Mouse (Mus musculus) gastrocnemius, adult 2 months (tissue): ENCODE measurements around the gene Tfr2. TPM values are rescaled to one million over a fixed set of nuclear protein-coding genes. Genes with fewer than 3 reads are reported as not detected.

Experiments used
- DNase-seq: peaks from one replicate; pipeline ENCODE4 v3.0.0; 2022
- H3K27ac ChIP-seq: fragments of 200-600 bp; 2 replicates; pipeline ENCODE4 v1.8.1; 2022; ENCODE audit warnings: mild to moderate bottlenecking
- H3K4me3 ChIP-seq: fragments of 200-600 bp; 2 replicates; pipeline ENCODE4 v1.8.1; 2022; ENCODE audit warnings: mild to moderate bottlenecking, moderate library complexity
- CTCF ChIP-seq: fragments of 200-600 bp; IDR thresholded peaks from 2 replicates; pipeline ENCODE4 v1.8.1; 2022; ENCODE audit warnings: antibody characterized with exemption, mild to moderate bottlenecking, moderate library complexity
- intact Hi-C: fragments of 180-260 bp; cut with DNase I; formaldehyde crosslinking; loops from one replicate; pipeline ENCODE4 v1.15.1; 2025
- total RNA-seq, 2 experiments: library from RNA; stranded (reverse); gene quantifications; 2 replicates each; pipeline ENCODE4 v1.2.3; 2021

Tfr2 gene
- total RNA-seq, 2 experiments from 2014 or later = not detected

- DNase-seq = no peak
- intact Hi-C loops = no loop called here
- Histone ChIP-seq H3K4me3 (no peak overlapping the region), H3K27ac (no peak overlapping the region)
- no peak for TF ChIP-seq CTCF
These were observed 1.3 kb downstream of the Tfr2 start for GRCm38 (mm10) chr5:137570691-137571586.

DNA sequence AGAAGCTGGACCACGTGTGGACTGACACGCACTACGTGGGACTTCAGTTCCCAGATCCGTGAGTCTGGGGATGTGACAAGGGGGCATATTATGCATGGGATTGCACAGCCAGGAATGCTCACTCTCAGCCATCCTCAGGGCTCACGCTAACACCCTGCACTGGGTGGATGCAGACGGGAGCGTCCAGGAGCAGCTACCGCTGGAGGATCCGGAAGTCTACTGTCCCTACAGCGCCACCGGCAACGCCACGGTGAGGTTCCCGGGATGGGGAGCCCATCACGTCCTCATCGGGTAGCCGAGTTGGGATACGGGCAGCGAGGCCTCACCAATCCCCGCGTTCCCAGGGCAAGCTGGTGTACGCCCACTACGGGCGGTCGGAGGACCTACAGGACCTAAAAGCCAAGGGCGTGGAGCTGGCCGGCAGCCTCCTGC lies 4.8 kb downstream of the Tfr2 start:
- Histone ChIP-seq H3K27ac (no peak overlapping the region), H3K4me3 (peak overlapping the region; percentile 61)
- TF ChIP-seq CTCF = peak; percentile 46
- intact Hi-C loops = no loop called here
- peak; percentile 65 for DNase-seq

DNA sequence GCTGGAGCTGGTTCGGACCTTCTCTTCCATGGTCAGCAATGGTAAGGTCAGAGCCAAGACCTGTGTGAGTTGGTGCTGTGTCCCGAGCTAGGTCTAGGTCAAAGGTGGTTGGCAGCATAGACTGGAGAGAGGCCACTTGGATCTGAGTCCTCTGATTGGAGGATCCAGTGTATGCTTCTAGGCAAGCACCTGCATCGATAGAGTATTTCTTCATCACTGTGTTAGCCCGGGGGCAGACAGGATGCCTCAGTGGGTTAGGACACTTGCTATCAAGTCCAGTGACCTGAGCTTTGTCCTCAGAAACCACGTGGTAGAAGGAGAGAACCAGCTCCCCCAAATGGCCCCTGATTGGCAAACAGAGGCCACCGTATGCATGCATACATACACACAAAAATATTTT lies 10.6 kb downstream of the Tfr2 start:
- no peak for DNase-seq
- no peak for TF ChIP-seq CTCF
- H3K27ac ChIP-seq = no peak overlapping the region
- intact Hi-C loops = loop anchor here (5.0 kb wide), 1 partner anchor 177 kb away; no protein-coding TSS in a partner anchor
- H3K4me3 ChIP-seq = no peak overlapping the region

- H3K4me3 ChIP-seq = no peak overlapping the region
- DNase-seq = no peak
- intact Hi-C loops = loop anchor here (5.0 kb wide), 1 partner anchor 175 kb away; no protein-coding TSS in a partner anchor
- TF ChIP-seq CTCF = no peak
- no peak overlapping the region for H3K27ac ChIP-seq
These were observed 13.1 kb downstream of the Tfr2 start for GRCm38 (mm10) chr5:137582702-137583101.

GRCm38 (mm10) chr5:137583670-137584169 lies 14.1 kb downstream of the Tfr2 start:
- Histone ChIP-seq H3K27ac (no peak overlapping the region), H3K4me3 (peak overlapping the region; percentile 60)
- intact Hi-C loops = loop anchor here (5.0 kb wide), 1 partner anchor 174 kb away; no protein-coding TSS in a partner anchor
- no peak for TF ChIP-seq CTCF
- no peak for DNase-seq

GRCm38 (mm10) chr5:137584976-137585375 lies 15.3 kb downstream of the Tfr2 start:
- Histone ChIP-seq H3K27ac (no peak overlapping the region), H3K4me3 (no peak overlapping the region)
- intact Hi-C loops = loop anchor here (1.0 to 5.0 kb wide), 2 partner anchors 67 to 172 kb away; no protein-coding TSS in a partner anchor
- TF ChIP-seq CTCF = peak; percentile 84
- DNase-seq = peak; percentile 78

DNA sequence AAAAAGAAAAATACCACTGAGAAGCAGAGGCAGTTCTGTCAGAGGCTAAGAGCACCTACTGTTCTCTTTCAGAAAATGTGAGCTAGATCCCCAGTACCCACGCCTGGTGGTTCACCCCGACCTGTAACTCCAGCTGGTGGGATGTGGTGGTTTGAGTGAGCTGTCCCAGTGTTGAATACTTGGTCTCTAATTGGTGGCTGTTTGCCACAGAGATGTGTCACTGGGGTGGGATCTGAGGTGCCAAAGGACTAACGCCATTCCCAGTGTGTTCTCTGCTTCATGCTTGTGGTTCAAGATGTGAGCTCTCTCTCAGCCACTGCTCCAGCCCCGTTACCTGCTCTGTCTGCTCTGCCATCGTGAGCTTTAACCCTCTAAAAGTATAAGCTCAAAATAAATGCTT lies 20.9 kb downstream of the Tfr2 start:
- Histone ChIP-seq H3K27ac (no peak overlapping the region), H3K4me3 (no peak overlapping the region)
- TF ChIP-seq CTCF = no peak
- no peak for DNase-seq
- intact Hi-C loops = no loop called here

DNA sequence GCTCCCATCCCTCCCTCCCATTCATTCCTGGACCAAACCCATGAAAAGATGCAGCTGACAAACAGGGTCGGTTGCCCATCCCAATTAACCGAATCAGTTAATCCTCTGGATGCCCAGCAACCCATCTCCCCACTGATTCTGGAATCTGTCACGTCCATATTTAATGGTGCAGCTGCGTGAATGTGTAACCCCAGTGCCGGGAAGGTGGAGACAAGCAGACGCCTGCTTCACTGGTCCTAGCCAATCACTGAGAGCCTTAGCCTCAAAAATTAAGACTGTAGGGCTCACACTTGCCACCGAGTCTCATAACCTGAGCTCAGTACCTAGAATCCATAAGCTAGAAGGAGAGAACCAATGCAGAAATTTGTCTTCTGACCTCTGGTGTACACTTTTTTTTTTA lies 26.3 kb downstream of the Tfr2 start:
- no peak for DNase-seq
- H3K4me3 ChIP-seq = no peak overlapping the region
- no peak overlapping the region for H3K27ac ChIP-seq
- TF ChIP-seq CTCF = no peak
- intact Hi-C loops = no loop called here

DNA sequence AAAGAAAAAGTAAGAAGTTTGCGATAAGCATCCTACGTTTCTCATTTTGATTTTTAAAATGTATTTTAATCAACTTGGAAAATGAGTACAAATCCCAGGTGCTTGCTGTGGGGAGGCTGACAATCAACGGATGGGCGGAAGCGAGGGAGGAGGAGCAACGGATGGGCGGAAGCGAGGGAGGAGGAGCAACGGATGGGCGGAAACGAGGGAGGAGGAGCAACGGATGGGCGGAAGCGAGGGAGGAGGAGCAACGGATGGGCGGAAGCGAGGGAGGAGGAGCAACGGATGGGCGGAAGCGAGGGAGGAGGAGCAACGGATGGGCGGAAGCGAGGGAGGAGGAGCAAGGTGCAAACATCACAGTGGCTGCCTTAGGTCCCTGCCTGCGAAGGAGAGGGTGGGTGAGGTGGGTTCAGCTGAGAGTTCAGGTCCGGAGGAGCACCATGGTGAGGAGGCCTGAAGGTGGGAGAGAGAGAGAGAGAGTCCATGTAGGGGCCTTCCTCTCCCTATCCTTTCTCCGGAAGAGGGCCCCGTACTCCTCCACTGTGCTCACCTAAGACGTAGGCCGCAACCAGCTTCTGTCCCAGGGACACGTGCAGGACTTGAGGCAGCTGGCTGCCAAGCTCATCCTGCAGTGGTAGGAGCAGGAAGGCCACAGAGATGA lies 27.1 kb downstream of the Tfr2 start:
- Histone ChIP-seq H3K4me3 (peak overlapping the region; percentile 33), H3K27ac (peak overlapping the region; percentile 46; the same call in 1 of the 2 replicates)
- DNase-seq = no peak
- no peak for TF ChIP-seq CTCF
- intact Hi-C loops = no loop called here

- TF ChIP-seq CTCF = no peak
- Histone ChIP-seq H3K4me3 (no peak overlapping the region), H3K27ac (no peak overlapping the region)
- intact Hi-C loops = no loop called here
- DNase-seq = no peak
These were observed 28.0 kb downstream of the Tfr2 start for GRCm38 (mm10) chr5:137597625-137598024.

DNA sequence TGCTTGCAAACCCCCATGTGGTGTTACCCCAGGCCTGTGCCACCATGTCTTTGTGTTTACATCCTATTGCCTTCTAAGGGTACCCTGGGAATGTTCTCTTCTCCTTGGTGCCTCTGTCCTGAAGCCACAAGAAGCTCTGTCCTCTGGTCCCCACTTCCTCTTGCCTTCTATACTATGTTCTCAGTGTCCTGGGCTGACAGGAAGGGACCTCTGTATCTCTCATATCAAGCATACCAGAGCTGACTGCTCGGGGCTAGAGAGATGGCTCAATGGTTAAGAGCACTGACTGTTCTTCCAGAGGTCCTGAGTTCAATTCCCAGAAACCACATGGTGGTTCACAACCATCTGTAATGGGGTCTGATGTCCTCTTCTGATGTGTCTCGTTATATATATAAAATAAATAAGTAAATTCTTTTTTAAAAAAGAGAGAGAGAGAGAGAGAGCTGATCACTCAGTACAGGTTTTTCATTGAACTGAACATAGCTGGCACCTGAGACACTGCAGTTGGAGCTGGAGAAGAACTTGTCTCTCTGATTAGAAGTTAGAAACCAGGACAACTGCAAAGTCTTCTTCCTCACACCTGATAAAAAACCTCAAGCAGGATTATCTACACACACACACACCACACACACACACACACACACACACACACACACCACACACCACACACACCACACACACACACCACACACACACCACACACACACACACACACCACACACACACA lies 28.6 kb downstream of the Tfr2 start:
- Histone ChIP-seq H3K4me3 (no peak overlapping the region), H3K27ac (no peak overlapping the region)
- intact Hi-C loops = no loop called here
- no peak for TF ChIP-seq CTCF
- no peak for DNase-seq

DNA sequence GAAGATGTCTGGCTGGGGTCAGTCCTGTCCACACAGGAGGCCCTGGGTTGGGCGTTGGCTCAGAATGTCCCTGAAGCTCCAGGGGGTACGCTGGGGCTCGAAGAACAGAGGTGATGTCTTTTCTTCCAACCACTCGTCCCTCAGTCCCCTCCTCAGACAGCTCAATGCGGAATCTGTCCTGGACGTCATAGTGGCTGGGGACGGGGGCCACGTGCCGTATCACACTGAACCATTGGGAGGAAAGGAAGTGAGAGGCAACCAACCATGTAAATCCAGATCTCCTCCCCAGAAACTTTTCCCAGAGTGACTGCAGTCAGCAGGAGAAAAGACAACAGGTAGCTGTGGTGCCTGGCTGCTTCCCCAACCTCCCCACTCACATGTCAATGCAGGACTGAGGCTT lies 30.0 kb downstream of the Tfr2 start:
- no peak for TF ChIP-seq CTCF
- H3K4me3 ChIP-seq = peak overlapping the region; percentile 82
- DNase-seq = no peak
- intact Hi-C loops = no loop called here
- H3K27ac ChIP-seq = peak overlapping the region; percentile 99

GRCm38 (mm10) chr5:137600281-137600618 lies 30.6 kb downstream of the Tfr2 start:
- TF ChIP-seq CTCF = no peak
- peak overlapping the region; percentile 82 for H3K4me3 ChIP-seq
- intact Hi-C loops = loop anchor here (5.0 kb wide), 2 partner anchors 68 to 98 kb away; partner anchors contain the start of genes Epo, Gnb2 and Pop7
- no peak for DNase-seq
- peak overlapping the region; percentile 99 for H3K27ac ChIP-seq
